Mouse (Mus musculus) heart, embryonic 16.5 days (tissue): ENCODE measurements at regions not wholly inside any gene's neighbourhood (a gene's known extent, or its start where the extent isn't known, plus 50 kb on each side); places are given as distances from the start of the nearest gene placed in this dataset.

Source experiments
- ATAC-seq: fragments of 200-750 bp; cut with Nextera tagmentation; replicated peaks from 2 replicates; pipeline ENCODE4 v1.8.0; 2017; ENCODE audit warnings: moderate number of reproducible peaks; ENCODE audit not compliant: insufficient read depth, low FRiP score; ENCODE audit errors: extremely low read depth
- H3K27ac ChIP-seq: fragments of 300-500 bp; sonication (generic); 2 replicates; pipeline ENCODE4 v1.5.1; 2014; ENCODE audit warnings: mild to moderate bottlenecking, low read length, control low read depth, moderate library complexity
- H3K27me3 ChIP-seq: fragments of 300-500 bp; sonication (generic); 2 replicates; pipeline ENCODE4 v1.6.1; 2014; ENCODE audit warnings: low read length, mixed read lengths; ENCODE audit not compliant: control insufficient read depth, insufficient read depth
- H3K36me3 ChIP-seq: fragments of 300-500 bp; sonication (generic); 2 replicates; pipeline ENCODE4 v1.6.1; 2014; ENCODE audit not compliant: control insufficient read depth, insufficient read depth
- H3K4me1 ChIP-seq: fragments of 300-500 bp; sonication (generic); 2 replicates; pipeline ENCODE4 v1.6.1; 2014; ENCODE audit warnings: low read length, mixed read lengths; ENCODE audit not compliant: control insufficient read depth, insufficient read depth
- H3K4me2 ChIP-seq: fragments of 300-500 bp; sonication (generic); 2 replicates; pipeline ENCODE4 v1.6.1; 2014; ENCODE audit warnings: low read depth, mild to moderate bottlenecking, control low read depth, low read length
- H3K4me3 ChIP-seq: fragments of 300-500 bp; sonication (generic); 2 replicates; pipeline ENCODE4 v1.5.1; 2014; ENCODE audit warnings: mild to moderate bottlenecking, control low read depth, low read length
- H3K9ac ChIP-seq: fragments of 300-500 bp; sonication (generic); 2 replicates; pipeline ENCODE4 v1.6.1; 2014; ENCODE audit warnings: low read length, control low read depth
- H3K9me3 ChIP-seq: fragments of 300-500 bp; sonication (generic); replicated peaks from 2 replicates; pipeline ENCODE4 v1.6.1; 2016; ENCODE audit warnings: low read length; ENCODE audit not compliant: control insufficient read depth
- WGBS: fragments of 180-500 bp; shearing (Covaris S2); extraction: QIAGEN DNeasy Blood & Tissue Kit; methylation state at CpG from one replicate; pipeline ENCODE4 v1.1.7; 2014; 5-methylcytosine and 5-hydroxymethylcytosine counted together

DNA sequence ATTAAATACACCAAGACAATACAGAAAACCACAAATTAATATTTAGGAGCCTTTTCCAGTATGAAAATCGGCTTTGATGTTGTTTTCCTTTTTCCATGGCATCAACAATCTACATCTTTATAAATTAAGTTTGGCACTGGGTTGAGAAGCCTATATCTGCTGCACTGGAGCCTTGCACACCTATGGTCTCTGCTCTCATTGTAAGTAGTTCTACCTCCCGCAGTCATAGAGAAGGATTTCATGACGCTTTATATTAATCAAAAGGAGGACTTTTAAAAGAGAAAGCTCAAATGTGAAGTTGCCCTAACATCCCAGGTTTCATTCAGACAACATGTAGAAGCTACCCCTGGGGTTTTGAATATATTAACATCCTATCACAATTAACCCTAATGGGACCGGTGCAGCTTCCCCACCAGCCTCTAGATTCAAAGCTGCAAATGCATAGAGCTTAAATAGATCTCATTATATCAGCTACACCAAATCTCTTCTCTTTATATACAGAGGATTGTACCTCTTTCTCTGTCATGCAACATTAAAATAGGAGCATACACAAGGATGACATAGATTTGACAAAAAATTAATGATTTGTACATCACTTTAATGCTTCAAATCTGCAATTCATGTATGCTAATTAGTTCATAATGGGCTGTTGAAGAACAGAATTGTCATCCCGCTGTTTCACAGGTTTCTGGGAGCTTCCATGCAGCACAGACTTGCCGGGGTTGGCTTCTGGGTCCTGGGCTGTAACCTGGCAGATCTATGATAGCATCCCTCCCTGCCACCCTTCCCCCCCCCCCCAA lies 166.6 kb upstream of the Pard3b start:
- whole genome bisulfite sequencing = 79% methylated on average over 6 of the region's 6 CpGs
- Histone ChIP-seq H3K27me3 (no peaks in the 10 kb centered on the region), H3K4me2 (no peak overlapping the region), H3K9ac (no peak overlapping the region), H3K4me1 (no peaks in the 10 kb centered on the region), H3K4me3 (no peak overlapping the region), H3K36me3 (no peaks in the 10 kb centered on the region), H3K9me3 (no peaks in the 10 kb centered on the region), H3K27ac (no peak overlapping the region)
- no peak for ATAC-seq

DNA sequence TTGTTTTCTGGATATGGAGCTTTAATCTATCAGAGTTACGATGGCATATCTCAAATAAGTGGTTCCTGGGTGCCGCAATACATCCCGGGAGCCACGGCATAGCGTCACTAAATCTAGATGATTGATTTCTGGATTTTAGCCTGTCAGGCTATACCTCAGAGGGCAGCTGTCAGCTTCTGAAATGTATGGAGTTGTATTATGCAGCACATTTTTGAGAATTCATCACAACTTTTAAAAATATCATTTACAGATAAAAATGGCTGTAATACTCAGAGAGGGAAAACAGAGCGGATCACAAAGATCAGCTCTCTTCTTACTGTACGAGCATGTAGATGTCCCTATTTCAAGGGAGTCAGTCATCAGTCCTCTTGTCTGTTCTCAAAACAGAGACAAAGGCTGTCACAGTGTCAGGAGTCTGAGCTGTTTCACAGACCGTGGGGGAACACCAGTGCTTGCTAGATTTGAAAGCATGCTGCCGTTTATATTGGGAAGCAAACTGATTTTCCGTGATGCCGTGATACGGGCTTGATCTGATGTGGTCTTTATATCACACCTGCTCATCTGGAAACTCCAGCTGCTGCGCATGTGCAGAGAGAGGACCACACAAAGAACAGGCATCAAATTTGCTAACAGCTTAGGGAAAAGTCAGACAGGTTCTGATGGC lies 165.9 kb upstream of the Pard3b start:
- Histone ChIP-seq H3K9ac (no peak overlapping the region), H3K27ac (no peak overlapping the region), H3K9me3 (no peaks in the 10 kb centered on the region), H3K4me1 (no peaks in the 10 kb centered on the region), H3K4me3 (no peak overlapping the region), H3K4me2 (no peak overlapping the region), H3K36me3 (no peaks in the 10 kb centered on the region), H3K27me3 (no peaks in the 10 kb centered on the region)
- WGBS = 67% methylated on average over 13 of the region's 13 CpGs
- no peak for ATAC-seq

GRCm38 (mm10) chr1:61485459-61485858 lies 153.2 kb upstream of the Pard3b start:
- ATAC-seq = no peak
- Histone ChIP-seq H3K27ac (no peak overlapping the region), H3K27me3 (no peaks in the 10 kb centered on the region), H3K4me2 (no peak overlapping the region), H3K36me3 (no peaks in the 10 kb centered on the region), H3K9me3 (peaks cover 1% of the 10 kb centered on the region; the same call in 1 of the 2 replicates), H3K9ac (no peak overlapping the region), H3K4me1 (no peaks in the 10 kb centered on the region), H3K4me3 (no peak overlapping the region)
- WGBS = 97% methylated on average over 3 of the region's 3 CpGs

DNA sequence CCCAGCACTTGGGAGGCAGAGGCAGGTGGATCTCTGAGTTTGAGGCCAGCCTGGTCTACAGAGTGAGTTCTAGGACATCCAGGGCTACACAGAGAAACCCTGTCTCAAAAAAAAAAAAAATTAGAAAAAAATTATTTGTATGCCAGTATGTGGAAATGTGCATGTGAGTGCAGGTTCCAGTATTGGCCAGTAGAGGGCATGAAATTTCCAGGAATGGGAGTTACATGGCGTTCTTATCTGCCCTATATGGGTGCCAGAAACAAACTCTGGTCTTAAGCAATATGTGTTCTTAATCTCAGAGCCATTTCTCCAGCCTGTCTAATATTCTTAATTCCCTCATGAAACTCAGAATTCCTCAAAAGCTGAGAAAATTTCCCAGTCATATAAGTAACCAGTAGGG lies 113.7 kb upstream of the Pard3b start:
- Histone ChIP-seq H3K9ac (no peak overlapping the region), H3K9me3 (0 out of 2 replicates have a peak, but pooled peaks cover 2% of the 10 kb centered on the region), H3K27me3 (no peaks in the 10 kb centered on the region), H3K4me1 (no peaks in the 10 kb centered on the region), H3K4me3 (no peak overlapping the region), H3K27ac (no peak overlapping the region), H3K4me2 (no peak overlapping the region), H3K36me3 (no peaks in the 10 kb centered on the region)
- 70% methylated on average over 1 of the region's 1 CpGs for WGBS
- ATAC-seq = no peak

DNA sequence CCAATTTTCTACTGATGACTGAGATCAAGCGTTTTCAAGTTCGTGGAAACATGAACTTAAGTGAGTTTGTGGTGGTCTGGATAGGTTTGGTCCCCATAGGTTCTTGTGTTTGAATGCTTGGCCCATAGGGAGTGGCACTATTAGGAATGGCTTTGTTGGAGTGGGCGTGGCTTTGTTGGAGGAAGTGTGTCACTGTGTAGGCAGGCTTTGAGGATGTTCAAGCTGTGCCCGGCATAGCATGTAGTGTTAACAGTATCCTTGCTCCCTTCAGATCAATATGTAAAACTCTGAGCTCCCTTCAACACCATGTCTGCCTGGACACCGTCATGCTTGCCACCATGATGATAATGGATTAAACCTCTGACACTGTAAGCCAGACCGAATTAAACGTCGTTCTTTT lies 112.7 kb upstream of the Pard3b start:
- WGBS = 74% methylated on average over 8 of the region's 8 CpGs
- Histone ChIP-seq H3K27me3 (no peaks in the 10 kb centered on the region), H3K36me3 (no peaks in the 10 kb centered on the region), H3K4me3 (no peak overlapping the region), H3K27ac (no peak overlapping the region), H3K9me3 (0 out of 2 replicates have a peak, but pooled peaks cover 2% of the 10 kb centered on the region), H3K4me2 (no peak overlapping the region), H3K9ac (no peak overlapping the region), H3K4me1 (no peaks in the 10 kb centered on the region; the same call in none of the 2 replicates)
- no peak for ATAC-seq

DNA sequence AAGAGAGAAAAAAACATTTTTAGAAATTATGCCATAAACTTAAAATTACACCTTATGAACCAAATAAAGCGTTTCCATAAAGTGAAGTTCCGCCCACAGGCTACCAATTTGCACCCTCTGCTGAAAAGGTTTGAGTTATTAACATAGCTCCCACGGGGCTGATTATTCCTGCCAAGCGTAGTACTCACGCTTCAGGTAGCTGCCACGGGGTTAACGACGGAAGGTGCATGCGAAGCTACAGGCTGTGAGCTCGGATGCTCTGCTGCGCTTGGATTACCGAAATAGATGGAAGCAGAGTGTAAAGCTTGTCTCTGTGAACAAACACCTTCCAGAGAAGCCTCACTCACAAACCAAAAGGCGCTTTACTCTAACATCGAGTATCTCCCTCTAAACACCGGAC lies 109.9 kb upstream of the Pard3b start:
- H3K27ac ChIP-seq = no peak overlapping the region
- no peak overlapping the region for H3K9ac ChIP-seq
- H3K4me1 ChIP-seq = peaks cover 4% of the 10 kb centered on the region
- H3K4me3 ChIP-seq = no peak overlapping the region
- H3K36me3 ChIP-seq = no peaks in the 10 kb centered on the region
- H3K9me3 ChIP-seq = 0 out of 2 replicates have a peak, but pooled peaks cover 2% of the 10 kb centered on the region
- H3K4me2 ChIP-seq = no peak overlapping the region
- WGBS = 88% methylated on average over 15 of the region's 15 CpGs
- no peaks in the 10 kb centered on the region for H3K27me3 ChIP-seq
- no peak for ATAC-seq

- H3K4me2 ChIP-seq = no peak overlapping the region
- no peaks in the 10 kb centered on the region for H3K36me3 ChIP-seq
- H3K4me3 ChIP-seq = no peak overlapping the region
- H3K27ac ChIP-seq = no peak overlapping the region
- no peaks in the 10 kb centered on the region for H3K9me3 ChIP-seq
- no peak overlapping the region for H3K9ac ChIP-seq
- H3K27me3 ChIP-seq = no peaks in the 10 kb centered on the region
- 25% methylated on average over 3 of the region's 3 CpGs for WGBS
- no peak for ATAC-seq
- peaks cover 4% of the 10 kb centered on the region for H3K4me1 ChIP-seq
These were observed 108.5 kb upstream of the Pard3b start for GRCm38 (mm10) chr1:61530166-61530565.

DNA sequence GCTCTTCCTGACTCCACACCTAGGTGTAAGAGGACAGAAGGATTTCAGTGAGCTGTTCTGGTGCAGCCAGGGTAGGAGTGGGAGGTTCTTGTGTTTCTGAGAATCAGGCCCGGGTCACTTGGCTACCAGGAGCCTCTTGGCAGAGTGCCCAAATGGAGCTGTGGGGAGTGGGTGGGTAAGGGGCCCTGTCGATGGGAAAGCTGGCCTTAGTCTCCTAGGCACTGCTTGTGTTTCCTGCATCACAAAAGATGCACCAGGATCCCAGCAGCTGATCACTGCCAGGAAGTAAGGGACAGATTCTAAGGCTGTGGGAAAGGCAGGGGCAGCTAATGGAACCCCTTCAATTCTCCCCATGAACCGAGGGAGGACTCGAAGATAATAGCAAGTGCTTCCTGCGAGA lies 107.1 kb upstream of the Pard3b start:
- WGBS = 39% methylated on average over 5 of the region's 5 CpGs
- H3K4me1 ChIP-seq = peaks cover 4% of the 10 kb centered on the region
- H3K27ac ChIP-seq = no peak overlapping the region
- ATAC-seq = no peak
- H3K36me3 ChIP-seq = no peaks in the 10 kb centered on the region
- H3K4me2 ChIP-seq = no peak overlapping the region
- H3K4me3 ChIP-seq = no peak overlapping the region
- no peak overlapping the region for H3K9ac ChIP-seq
- H3K9me3 ChIP-seq = no peaks in the 10 kb centered on the region
- no peaks in the 10 kb centered on the region for H3K27me3 ChIP-seq

DNA sequence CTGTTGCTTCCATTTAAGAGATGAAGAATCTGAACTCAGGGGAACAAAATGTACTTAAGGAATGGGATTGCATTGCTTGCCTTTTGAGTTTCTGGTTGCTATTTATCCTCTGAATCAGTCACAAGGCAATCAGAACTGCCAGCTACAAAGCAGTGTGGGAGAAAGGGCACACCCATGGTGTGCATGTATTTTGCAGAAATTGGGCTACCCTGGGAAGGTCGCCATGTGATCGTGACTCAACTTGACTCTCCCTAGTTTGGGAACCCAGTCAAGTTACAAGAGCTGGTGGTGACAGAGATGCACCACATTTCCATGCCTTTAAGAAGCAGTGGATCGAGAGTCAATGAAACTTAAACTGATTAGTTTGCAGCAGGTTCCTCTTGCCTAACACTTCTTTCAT lies 98.5 kb upstream of the Pard3b start:
- H3K4me2 ChIP-seq = no peak overlapping the region
- no peaks in the 10 kb centered on the region for H3K36me3 ChIP-seq
- WGBS = 81% methylated on average over 3 of the region's 3 CpGs
- no peak overlapping the region for H3K9ac ChIP-seq
- no peak for ATAC-seq
- H3K4me1 ChIP-seq = no peaks in the 10 kb centered on the region
- no peak overlapping the region for H3K27ac ChIP-seq
- no peak overlapping the region for H3K4me3 ChIP-seq
- H3K9me3 ChIP-seq = no peaks in the 10 kb centered on the region
- H3K27me3 ChIP-seq = no peaks in the 10 kb centered on the region
